ENCODE assay signal across 7 mouse cellular contexts in the genomic region with DNA sequence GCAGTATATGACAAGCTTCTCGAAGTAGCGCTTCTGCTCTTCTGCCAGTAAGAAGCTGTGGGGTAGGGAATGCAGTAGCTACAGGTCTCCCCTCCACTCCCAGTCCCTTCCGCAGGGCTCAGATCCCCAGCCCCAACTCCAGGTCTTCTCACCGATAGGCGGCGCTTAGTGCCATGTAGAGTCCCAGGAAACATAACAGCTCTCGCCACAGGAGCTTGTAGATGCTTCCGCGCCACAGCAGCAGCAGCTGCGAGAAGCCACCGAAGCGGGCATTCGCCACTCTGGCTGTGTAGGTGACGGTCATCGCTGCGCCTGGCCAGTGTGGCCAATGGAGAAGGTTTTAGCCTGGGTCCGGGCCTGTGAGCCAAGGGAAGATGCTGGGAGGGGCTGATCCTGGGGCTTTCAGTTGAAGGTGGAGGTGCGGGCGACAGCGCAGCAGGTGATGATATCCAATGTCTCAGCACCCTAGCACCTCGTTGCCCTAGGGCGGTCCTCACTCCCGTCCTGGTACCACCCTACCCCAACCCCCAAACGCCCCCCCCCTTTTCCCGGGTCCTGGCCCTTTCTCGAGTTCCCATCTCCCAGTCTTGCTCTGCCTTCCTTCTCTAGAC. TPM values are rescaled to one million over a fixed set of nuclear protein-coding genes. Genes with fewer than 3 reads are reported as not detected.
DNase-seq lines count a peak whose midpoint lies in the region; ATAC-seq lines count a peak whose summit lies in the region.

No protein-coding gene starts in this region.

- no peak overlapping the region for H3K27ac ChIP-seq in intestine, embryonic 15.5 days

- peak overlapping the region; percentile 34; the same call in 1 of the 2 replicates for H3K9ac ChIP-seq in intestine, embryonic 15.5 days

- H3K4me3 ChIP-seq in intestine, embryonic 15.5 days (replicated peaks) = peak overlapping the region; percentile 34

- intact Hi-C loops in left cerebral cortex, postnatal 4 days (cut with DNase I) = no loop called here

- H3K27me3 ChIP-seq in intestine, embryonic 15.5 days (replicated peaks) = peaks cover 34% of the 10 kb centered on the region

- peak; percentile 89 for ATAC-seq in activated CD4-positive, CD25-positive, alpha-beta regulatory T cell, adult 4 months
- peak; percentile 97 for ATAC-seq in frontal cortex, adult (ENCODE audit: low TSS enrichment)
- peak; percentile 73; the same call in 1 of the 2 replicates for ATAC-seq in intestine, embryonic 15.5 days

- peak overlapping the region; percentile 81 for H3K4me2 ChIP-seq in intestine, embryonic 15.5 days (replicated peaks)

- 0 out of 2 replicates have a peak, but pooled peaks cover 1% of the 10 kb centered on the region for H3K36me3 ChIP-seq in intestine, embryonic 15.5 days

- H3K9me3 ChIP-seq in intestine, embryonic 15.5 days = no peaks in the 10 kb centered on the region

- WGBS in intestine, embryonic 15.5 days = 5% methylated on average over 26 of the region's 26 CpGs

- DNase-seq in cerebellum, adult 9-10 months = peak; percentile 81
- peak; percentile 74 for DNase-seq in left cerebral cortex, postnatal 4 days
- peak; percentile 85 for DNase-seq in mesoderm, embryonic 11.5 days (ENCODE audit: low read depth, low spot score)
- peak; percentile 73 for DNase-seq in right cerebral cortex, postnatal 4 days

- peaks cover 5% of the 10 kb centered on the region; the same call in 1 of the 2 replicates for H3K4me1 ChIP-seq in intestine, embryonic 15.5 days (replicated peaks)

RNA-seq across cellular contexts. Expression of a gene that starts 1.0 kb away (rescaled TPM):
- polyA plus RNA-seq in activated CD4-positive, CD25-positive, alpha-beta regulatory T cell, adult 4 months (2017; shearing (Covaris generic)) = not detected
- polyA plus RNA-seq in intestine, embryonic 15.5 days (2015; fragmentation: Nextera tagmentation; extraction: Ambion mirVana) = 0.14 and 0.76 TPM in 2 replicates
- not detected for total RNA-seq in left cerebral cortex, postnatal 4 days (2021)

RNA-seq across cellular contexts. Expression of a gene that starts 11.7 kb away (rescaled TPM):
- 10 to 100 TPM; 55.6 to 98.1 TPM for polyA plus RNA-seq in activated CD4-positive, CD25-positive, alpha-beta regulatory T cell, adult 4 months (2017; shearing (Covaris generic))
- 125 and 130 TPM in 2 replicates for polyA plus RNA-seq in intestine, embryonic 15.5 days (2015; fragmentation: Nextera tagmentation; extraction: Ambion mirVana)
- 100 to 1,000 TPM; 106 to 107 TPM for total RNA-seq in left cerebral cortex, postnatal 4 days (2021)

RNA-seq across cellular contexts. Expression of a gene that starts 13.3 kb away (rescaled TPM):
- polyA plus RNA-seq in activated CD4-positive, CD25-positive, alpha-beta regulatory T cell, adult 4 months (2017; shearing (Covaris generic)) = 10 to 100 TPM; 26.8 to 30.5 TPM
- 110 and 113 TPM in 2 replicates for polyA plus RNA-seq in intestine, embryonic 15.5 days (2015; fragmentation: Nextera tagmentation; extraction: Ambion mirVana)
- total RNA-seq in left cerebral cortex, postnatal 4 days (2021) = 100 to 1,000 TPM; 158 to 163 TPM

RNA-seq across cellular contexts. Expression of a gene that starts 22.9 kb away (rescaled TPM):
- polyA plus RNA-seq in activated CD4-positive, CD25-positive, alpha-beta regulatory T cell, adult 4 months (2017; shearing (Covaris generic)) = 1 to 10 TPM; 2.6 to 3.0 TPM
- polyA plus RNA-seq in intestine, embryonic 15.5 days (2015; fragmentation: Nextera tagmentation; extraction: Ambion mirVana) = 68.7 and 75.8 TPM in 2 replicates
- 10 to 100 TPM; 28.3 to 32.5 TPM for total RNA-seq in left cerebral cortex, postnatal 4 days (2021)

RNA-seq across cellular contexts. Expression of a gene that starts 23.4 kb away (rescaled TPM):
- polyA plus RNA-seq in activated CD4-positive, CD25-positive, alpha-beta regulatory T cell, adult 4 months (2017; shearing (Covaris generic)) = 10 to 100 TPM in 1 of 2 experiments, 1 to 10 TPM in 1; 9.2 to 19.4 TPM
- polyA plus RNA-seq in intestine, embryonic 15.5 days (2015; fragmentation: Nextera tagmentation; extraction: Ambion mirVana) = 28.1 and 29.4 TPM in 2 replicates
- 100 to 1,000 TPM; 163 to 179 TPM for total RNA-seq in left cerebral cortex, postnatal 4 days (2021)
